Mouse (Mus musculus) liver, embryonic 18 days (tissue): Measurements from ENCODE around the gene Bak1. TPM values are rescaled to one million over a fixed set of nuclear protein-coding genes. Genes with fewer than 3 reads are reported as not detected.

Experiments used
- polyA plus RNA-seq: library from polyadenylated mRNA; depleted of rRNA; stranded (reverse); fragments of >200 nt; gene quantifications from 2 replicates; pipeline ENCODE4 v1.2.3, GENCODE M21; 2012; rRNA removed

Bak1 gene
- polyA plus RNA-seq = 17.1 and 18.0 TPM in 2 replicates

GRCm38 (mm10) chr17:27028909-27029308 lies at the start of gene Bak1:
Gene Bak1 (minus strand): TSS chr17:27029009.

GRCm38 (mm10) chr17:27056812-27057516 lies 28.2 kb upstream of the Bak1 start, which contains the start of gene Itpr3:
Gene Itpr3 (plus strand): TSS chr17:27057304.

GRCm38 (mm10) chr17:26972703-26973574 lies 55.9 kb downstream of the Bak1 start, which contains the start of gene Zbtb9:
Gene Zbtb9 (plus strand): TSS chr17:26973167.

Other genes with a start within 250 kb of the Bak1 start
- gene Bnip1, start 247.9 kb downstream of the Bak1 start, polyA plus RNA-seq = 16.1 and 16.5 TPM in 2 replicates
- not detected in 2 replicates for gene Nkx2-5, start 184.0 kb downstream of the Bak1 start, polyA plus RNA-seq
- 6.3 and 8.5 TPM in 2 replicates for gene Kifc5b, start 111.9 kb downstream of the Bak1 start, polyA plus RNA-seq
- 8.9 and 9.6 TPM in 2 replicates for gene Phf1, start 96.0 kb downstream of the Bak1 start, polyA plus RNA-seq
- gene Cuta, start 89.4 kb downstream of the Bak1 start, polyA plus RNA-seq = 49.2 and 54.1 TPM in 2 replicates
- 1.9 and 2.7 TPM in 2 replicates for gene Syngap1, start 87.8 kb downstream of the Bak1 start, polyA plus RNA-seq
- gene Zbtb9, start 55.8 kb downstream of the Bak1 start, polyA plus RNA-seq = 3.7 and 4.3 TPM in 2 replicates
- 1.2 and 1.4 TPM in 2 replicates for gene Itpr3, start 28.3 kb upstream of the Bak1 start, polyA plus RNA-seq
- gene Uqcc2, start 104.9 kb upstream of the Bak1 start, polyA plus RNA-seq = 77.1 and 90.8 TPM in 2 replicates
- 0.02 and 0.05 TPM in 2 replicates for gene Ip6k3, start 138.8 kb upstream of the Bak1 start, polyA plus RNA-seq
- 17.0 and 18.8 TPM in 2 replicates for gene Lemd2, start 175.5 kb upstream of the Bak1 start, polyA plus RNA-seq